8 mouse cellular contexts compared by ENCODE assay signal in genomic region chr2:71981896-71982295, GRCm38 (mm10). TPM values are rescaled to one million over a fixed set of nuclear protein-coding genes. Genes with fewer than 3 reads are reported as not detected.
A peak's percentile ranks its signal among the peaks of the same experiment; 100 is the strongest.
DNase-seq lines count a peak whose midpoint lies in the region; ATAC-seq lines count a peak whose summit lies in the region.

No protein-coding gene starts in this region.

- no peak overlapping the region for H3K27ac ChIP-seq in heart, embryonic 16.5 days (ENCODE audit: low read length)
- H3K27ac ChIP-seq in embryonic facial prominence, embryonic 12.5 days, result no peak overlapping the region
- no peak overlapping the region for H3K27ac ChIP-seq in forebrain, embryonic 16.5 days (ENCODE audit: low read length)
- H3K27ac ChIP-seq in midbrain, embryonic 10.5 days (replicated peaks), result no peak overlapping the region

- no peaks in the 10 kb centered on the region for H3K36me3 ChIP-seq in heart, embryonic 16.5 days (ENCODE audit: control insufficient read depth, insufficient read depth)
- H3K36me3 ChIP-seq in embryonic facial prominence, embryonic 12.5 days, result no peaks in the 10 kb centered on the region
- H3K36me3 ChIP-seq in forebrain, embryonic 16.5 days (ENCODE audit: control insufficient read depth, insufficient read depth), result no peaks in the 10 kb centered on the region
- no peaks in the 10 kb centered on the region for H3K36me3 ChIP-seq in midbrain, embryonic 10.5 days

- intact Hi-C loops in heart, postnatal 10 days (cut with DNase I), result no loop called here

- peak overlapping the region; percentile 91 for H3K4me2 ChIP-seq in heart, embryonic 16.5 days (ENCODE audit: low read depth, low read length)
- peak overlapping the region; percentile 94; the same call in 1 of the 2 replicates for H3K4me2 ChIP-seq in embryonic facial prominence, embryonic 12.5 days (replicated peaks)
- H3K4me2 ChIP-seq in forebrain, embryonic 16.5 days (ENCODE audit: low read length), result peak overlapping the region; percentile 86

- no peak for ATAC-seq in heart, embryonic 16.5 days (replicated peaks; ENCODE audit: extremely low read depth, insufficient read depth, low FRiP score)
- no peak for ATAC-seq in embryonic facial prominence, embryonic 12.5 days (ENCODE audit: insufficient number of reproducible peaks, insufficient read depth, low FRiP score, low TSS enrichment)
- ATAC-seq in forebrain, embryonic 16.5 days, result no peak

- H3K9ac ChIP-seq in heart, embryonic 16.5 days (ENCODE audit: low read length), result no peak overlapping the region
- no peak overlapping the region for H3K9ac ChIP-seq in embryonic facial prominence, embryonic 12.5 days
- H3K9ac ChIP-seq in forebrain, embryonic 16.5 days (replicated peaks; ENCODE audit: low read depth, low read length), result peak overlapping the region; percentile 93; the same call in 1 of the 2 replicates

- no peaks in the 10 kb centered on the region for H3K4me1 ChIP-seq in heart, embryonic 16.5 days (ENCODE audit: control insufficient read depth, insufficient read depth, low read length)
- H3K4me1 ChIP-seq in embryonic facial prominence, embryonic 12.5 days, result 0 out of 2 replicates have a peak, but pooled peaks cover 4% of the 10 kb centered on the region
- H3K4me1 ChIP-seq in forebrain, embryonic 16.5 days (replicated peaks; ENCODE audit: control insufficient read depth, insufficient read depth, low read length), result peaks cover 14% of the 10 kb centered on the region
- peaks cover 25% of the 10 kb centered on the region for H3K4me1 ChIP-seq in midbrain, embryonic 10.5 days

- no peak for DNase-seq in heart, postnatal 10 days
- DNase-seq in midbrain, embryonic 10.5 days (ENCODE audit: low spot score), result no peak
- DNase-seq in spleen, postnatal 4 days (ENCODE audit: low spot score in 2 of 2), result no peak
- DNase-seq in spleen, adult 18-20 months, result no peak
- DNase-seq in B cell, adult 2 months, result no peak

- H3K27me3 ChIP-seq in heart, embryonic 16.5 days (ENCODE audit: control insufficient read depth, insufficient read depth, low read length), result 0 out of 2 replicates have a peak, but pooled peaks cover 3% of the 10 kb centered on the region
- peaks cover 24% of the 10 kb centered on the region for H3K27me3 ChIP-seq in embryonic facial prominence, embryonic 12.5 days
- no peaks in the 10 kb centered on the region for H3K27me3 ChIP-seq in forebrain, embryonic 16.5 days (replicated peaks; ENCODE audit: control insufficient read depth, insufficient read depth, low read length)
- peaks cover 44% of the 10 kb centered on the region for H3K27me3 ChIP-seq in midbrain, embryonic 10.5 days (ENCODE audit: low read depth, poor library complexity, severe bottlenecking)

- peak overlapping the region; percentile 59; the same call in 1 of the 2 replicates for H3K4me3 ChIP-seq in heart, embryonic 16.5 days (ENCODE audit: low read length)
- H3K4me3 ChIP-seq in embryonic facial prominence, embryonic 12.5 days, result no peak overlapping the region
- peak overlapping the region; percentile 75 for H3K4me3 ChIP-seq in forebrain, embryonic 16.5 days (replicated peaks; ENCODE audit: low read length)
- H3K4me3 ChIP-seq in midbrain, embryonic 10.5 days, result peak overlapping the region; percentile 69

- no peaks in the 10 kb centered on the region for H3K9me3 ChIP-seq in heart, embryonic 16.5 days (replicated peaks; ENCODE audit: control insufficient read depth, low read length)
- H3K9me3 ChIP-seq in embryonic facial prominence, embryonic 12.5 days, result no peaks in the 10 kb centered on the region
- H3K9me3 ChIP-seq in forebrain, embryonic 16.5 days (ENCODE audit: control insufficient read depth, low read length), result no peaks in the 10 kb centered on the region
- H3K9me3 ChIP-seq in midbrain, embryonic 10.5 days (replicated peaks), result no peaks in the 10 kb centered on the region

- 82% methylated on average over 6 of the region's 6 CpGs for WGBS in heart, embryonic 16.5 days
- WGBS in embryonic facial prominence, embryonic 12.5 days, result 58% methylated on average over 6 of the region's 6 CpGs
- 61% methylated on average over 6 of the region's 6 CpGs for WGBS in forebrain, embryonic 16.5 days
- WGBS in midbrain, embryonic 10.5 days, result 73% methylated on average over 6 of the region's 6 CpGs

RNA-seq across cellular contexts. Expression of gene Rapgef4, which starts 0.9 kb away (rescaled TPM):
- polyA plus RNA-seq in heart, embryonic 16.5 days (2015; fragmentation: Nextera tagmentation; extraction: Ambion mirVana), result 4.1 and 5.4 TPM in 2 replicates
- total RNA-seq in heart, postnatal 10 days (2021), result 10 to 100 TPM; 14.1 to 15.0 TPM
- polyA plus RNA-seq in embryonic facial prominence, embryonic 12.5 days (2016; fragmentation: Nextera tagmentation; extraction: Ambion mirVana), result 3.1 and 3.6 TPM in 2 replicates
- polyA plus RNA-seq in forebrain, embryonic 16.5 days (2015; fragmentation: Nextera tagmentation; extraction: Ambion mirVana), result 14.4 and 23.4 TPM in 2 replicates
- 1.7 and 2.9 TPM in 2 replicates for polyA plus RNA-seq in midbrain, embryonic 10.5 days (2016; fragmentation: Nextera tagmentation; extraction: Ambion mirVana)
